Mouse (Mus musculus) hematopoietic stem cell, adult 5-6 weeks (primary cell): ENCODE results near the gene Agap1. TPM values are rescaled to one million over a fixed set of nuclear protein-coding genes. Genes with fewer than 3 reads are reported as not detected.
A peak's percentile ranks its signal among the peaks of the same experiment; 100 is the strongest.

Experiments used
- ATAC-seq, 2 experiments: fragments of 125-278 bp in 1 of 2; replicated peaks in 1 of 2; 2 replicates each; pipeline ENCODE4 v1.8.0; 2016 to 2017; ENCODE audit warnings: inconsistent platforms in 2 of 2, mild to moderate bottlenecking in 2 of 2, moderate number of reproducible peaks in 2 of 2, low read depth in 1 of 2, moderate TSS enrichment in 1 of 2; ENCODE audit not compliant: low FRiP score in 2 of 2, poor library complexity in 2 of 2, severe bottlenecking in 2 of 2, insufficient read depth in 1 of 2, low TSS enrichment in 1 of 2
- total RNA-seq: library from RNA; stranded (forward); fragments of 172-1452, 232-1000 nt; gene quantifications from 2 replicates; pipeline ENCODE4 v1.2.3, GENCODE M21; 2017

Gene Agap1
- total RNA-seq, 1 experiment from 2014 or later, result 8.4 TPM

DNA sequence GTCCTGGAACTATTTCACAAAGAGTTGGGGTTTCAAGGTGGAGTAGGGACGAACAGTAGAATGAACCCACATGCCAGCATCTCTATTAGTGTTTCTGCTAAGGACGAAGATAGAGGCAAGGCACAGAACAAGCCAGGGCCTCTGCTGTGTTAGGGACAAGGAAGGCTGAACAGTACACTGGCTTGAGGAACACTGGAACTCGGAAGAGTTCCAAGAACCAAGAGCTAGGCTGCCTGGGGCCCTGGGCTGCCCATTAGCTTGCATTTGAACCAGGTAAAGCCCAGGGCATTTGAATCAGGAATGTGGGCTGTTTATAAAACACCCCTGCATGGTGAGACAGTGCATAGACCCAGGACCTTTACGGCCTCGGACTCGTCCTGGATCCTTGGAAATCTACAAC lies 940 bp upstream of the Agap1 start:
- no peak for ATAC-seq

DNA sequence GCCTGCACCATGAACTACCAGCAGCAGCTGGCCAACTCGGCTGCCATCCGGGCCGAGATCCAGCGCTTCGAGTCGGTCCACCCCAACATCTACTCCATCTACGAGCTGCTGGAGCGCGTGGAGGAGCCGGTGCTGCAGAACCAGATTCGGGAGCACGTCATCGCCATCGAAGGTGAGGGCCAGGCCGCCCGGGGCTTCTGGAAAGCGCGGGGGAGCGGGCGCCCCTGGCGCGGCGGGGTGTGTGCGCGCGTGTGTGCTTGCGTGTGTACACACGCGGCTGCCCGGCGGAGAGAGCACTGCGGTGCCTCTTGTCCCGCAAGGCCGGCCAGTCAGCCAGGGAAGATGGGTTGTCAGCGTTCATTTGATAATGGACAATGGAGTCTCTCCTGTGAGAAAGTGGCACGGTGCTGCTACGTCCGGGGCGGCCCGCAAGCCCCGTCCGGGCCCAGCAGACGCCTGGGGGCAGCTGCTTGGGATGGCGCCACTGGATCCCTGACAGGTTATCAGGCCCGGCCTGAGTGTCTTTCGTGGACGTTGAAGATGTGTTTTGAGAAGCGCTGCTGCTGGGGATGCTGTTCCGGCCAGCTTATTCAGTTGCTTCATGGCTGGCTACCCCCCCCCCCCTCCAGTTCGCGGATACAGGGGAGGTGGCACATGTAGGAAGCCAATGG lies 950 bp downstream of the Agap1 start:
- peak in 1 of 2 experiments; percentile 11; a peak in 1 of 4 replicates for ATAC-seq

DNA sequence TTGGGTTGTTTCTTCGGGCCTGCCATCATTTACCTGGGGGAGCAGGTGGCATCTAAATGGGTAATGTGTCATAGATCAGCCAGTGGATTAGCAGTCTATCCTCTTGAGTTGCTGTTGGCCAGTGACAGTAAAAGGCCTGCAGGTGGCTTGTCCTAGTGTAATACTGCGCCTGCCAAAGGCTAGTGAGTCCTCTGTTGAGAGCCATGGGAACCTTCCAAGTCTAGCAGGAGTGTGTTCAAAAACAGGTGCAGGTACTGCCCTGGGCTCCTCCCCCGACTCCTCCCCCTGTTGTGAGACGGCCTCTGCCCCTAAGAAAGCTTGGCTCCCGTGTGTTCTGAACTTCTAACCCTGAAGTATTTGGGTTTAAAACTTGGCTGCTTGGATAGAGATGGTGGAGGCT lies 1.9 kb downstream of the Agap1 start:
- no peak for ATAC-seq

DNA sequence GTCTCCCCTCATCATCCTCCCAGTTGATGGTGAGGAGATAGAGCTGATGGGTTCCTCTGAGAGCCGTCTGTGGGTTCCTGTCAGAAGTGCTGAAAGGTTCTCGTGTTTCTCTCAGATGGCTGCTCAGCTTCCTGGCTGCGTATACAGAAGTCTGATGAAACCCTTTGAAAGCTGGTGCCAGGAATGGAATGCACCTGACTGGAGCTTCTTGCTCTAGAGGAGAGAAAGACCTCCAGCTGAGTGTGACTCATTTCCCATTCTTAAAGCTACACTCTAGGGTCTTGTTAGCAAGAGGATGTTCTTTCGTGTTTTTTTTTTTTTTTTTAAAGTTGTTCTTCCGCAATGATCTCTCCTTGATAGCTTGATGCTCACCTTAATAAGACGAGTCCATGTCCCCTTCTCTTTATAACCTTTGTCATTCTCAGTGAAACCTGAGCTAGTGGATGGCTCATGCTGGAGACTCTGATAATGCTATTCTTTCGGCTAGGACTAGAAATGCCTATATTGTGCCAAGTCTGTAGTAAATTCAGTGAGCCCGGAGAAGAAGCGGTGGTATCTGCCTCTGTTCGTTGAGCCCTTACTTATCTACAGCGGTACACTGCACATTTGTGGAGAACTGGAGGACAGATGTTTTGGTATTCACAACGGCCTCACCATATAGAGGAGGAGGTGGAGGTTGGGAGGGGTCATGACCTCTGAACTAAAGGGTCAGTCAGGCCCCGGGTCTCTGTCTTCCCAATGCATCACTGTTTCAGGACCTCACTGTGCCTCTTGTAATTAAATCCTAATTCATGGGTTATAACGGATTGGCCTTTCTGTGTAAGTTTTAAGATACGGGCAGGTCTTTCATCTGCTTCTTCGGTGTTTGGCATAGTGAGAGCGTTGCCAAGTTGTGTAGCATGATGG lies 2.8 kb downstream of the Agap1 start:
- no peak for ATAC-seq

DNA sequence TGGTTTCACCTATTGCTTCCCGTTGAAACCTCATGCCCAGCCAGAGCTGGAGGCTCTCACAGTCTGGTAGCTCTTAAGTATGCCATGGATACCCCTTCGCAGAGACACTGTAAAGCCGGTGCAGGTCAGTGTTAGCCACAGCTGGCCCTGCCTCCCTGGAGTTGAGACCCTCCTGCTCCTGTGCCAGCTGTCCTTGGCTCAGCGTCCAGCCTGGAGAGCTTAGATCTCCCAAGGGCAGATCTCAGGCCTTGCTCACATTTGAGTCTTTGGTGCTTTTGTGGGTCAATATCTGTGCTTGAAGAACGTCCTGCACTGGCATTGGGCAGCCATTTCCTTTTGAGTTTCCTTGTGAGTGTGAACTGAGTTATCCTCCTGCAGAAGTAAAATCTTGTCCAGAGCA lies 7.3 kb downstream of the Agap1 start:
- no peak for ATAC-seq

DNA sequence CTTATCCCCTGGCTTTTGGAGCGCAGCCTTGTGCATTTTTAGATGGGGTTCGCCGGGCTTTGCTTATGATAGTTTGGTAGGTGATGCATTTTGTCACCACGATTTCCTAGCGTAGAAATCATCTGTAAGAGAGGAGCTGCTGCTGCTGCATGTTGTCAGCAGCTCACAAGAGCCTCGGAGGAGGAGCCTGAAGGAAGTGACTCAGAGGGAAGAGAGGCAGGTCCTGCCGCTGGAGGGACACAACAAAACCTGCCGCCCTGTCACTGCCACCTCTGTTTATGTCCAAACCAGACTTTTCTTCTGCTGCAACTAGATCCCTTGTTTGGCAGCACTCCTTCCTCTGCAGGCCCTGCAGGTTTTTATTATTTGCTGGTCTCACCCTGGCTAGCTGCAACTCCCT lies 8.5 kb downstream of the Agap1 start:
- ATAC-seq, result peak; percentile 39 to 52; a peak in 1 of 4 replicates

DNA sequence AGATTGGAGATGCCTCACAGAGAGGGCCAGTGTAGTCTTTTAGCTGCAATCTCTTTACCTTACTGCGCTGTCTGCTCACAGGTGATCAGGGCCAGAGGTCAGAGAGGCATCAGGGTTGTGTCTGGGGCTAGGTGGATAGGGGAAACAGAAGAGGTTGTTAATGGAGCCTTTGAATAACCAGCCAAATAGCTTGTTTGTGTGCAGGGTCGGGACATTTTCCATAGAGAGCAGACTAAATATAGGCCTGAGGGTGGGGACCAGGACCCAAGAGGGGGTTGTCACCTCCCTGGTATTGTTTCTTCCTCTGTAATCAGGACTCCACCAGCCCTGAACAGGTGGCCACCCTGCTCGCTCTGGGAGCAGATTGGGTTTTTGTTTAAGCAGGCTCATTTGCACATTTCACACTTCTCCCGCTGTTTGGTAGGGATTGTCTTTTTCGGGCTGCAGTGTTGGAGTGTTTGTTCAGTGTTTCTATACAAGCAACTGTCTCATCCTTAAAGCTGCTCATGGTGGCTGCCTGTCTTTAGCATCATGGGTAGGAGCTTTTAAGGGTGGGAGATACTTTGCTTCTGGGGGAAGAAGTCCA lies 10.9 kb downstream of the Agap1 start:
- no peak for ATAC-seq

DNA sequence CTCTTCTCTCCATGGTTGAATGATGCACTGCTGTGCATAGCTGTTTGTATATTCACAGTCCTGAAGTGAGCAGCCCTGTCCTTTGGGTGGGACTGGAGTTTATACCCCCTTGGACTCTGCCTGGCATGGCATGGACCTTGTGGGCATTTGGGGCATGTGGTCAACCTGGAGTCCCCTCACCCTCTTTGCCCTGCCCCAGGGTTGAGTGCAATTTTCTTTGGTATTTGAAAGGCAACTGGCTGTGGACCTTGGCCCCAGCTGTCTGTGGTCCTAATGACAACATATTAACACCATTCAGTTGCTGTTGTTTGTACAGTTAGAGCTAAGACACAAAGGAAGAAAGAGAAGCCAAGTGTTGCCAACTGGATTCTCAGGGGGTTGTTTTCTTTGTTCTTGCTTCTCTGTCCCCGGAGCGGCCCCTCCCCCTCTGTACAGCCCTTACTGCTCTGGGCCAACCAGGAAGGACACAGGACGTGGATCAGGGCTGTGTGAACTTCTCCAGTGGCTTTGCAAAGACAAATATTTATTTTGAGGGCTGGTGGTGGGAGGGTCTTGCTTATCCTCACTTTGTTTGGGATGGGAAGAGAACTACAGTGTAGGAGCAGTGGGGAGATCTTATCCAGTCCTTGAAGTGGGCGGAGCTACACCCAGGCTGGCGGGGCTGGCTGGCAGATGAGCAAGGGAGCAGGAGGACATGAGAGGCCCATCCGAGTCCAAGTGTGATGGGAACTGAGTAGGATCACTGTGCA lies 12.9 kb downstream of the Agap1 start:
- ATAC-seq, result no peak

DNA sequence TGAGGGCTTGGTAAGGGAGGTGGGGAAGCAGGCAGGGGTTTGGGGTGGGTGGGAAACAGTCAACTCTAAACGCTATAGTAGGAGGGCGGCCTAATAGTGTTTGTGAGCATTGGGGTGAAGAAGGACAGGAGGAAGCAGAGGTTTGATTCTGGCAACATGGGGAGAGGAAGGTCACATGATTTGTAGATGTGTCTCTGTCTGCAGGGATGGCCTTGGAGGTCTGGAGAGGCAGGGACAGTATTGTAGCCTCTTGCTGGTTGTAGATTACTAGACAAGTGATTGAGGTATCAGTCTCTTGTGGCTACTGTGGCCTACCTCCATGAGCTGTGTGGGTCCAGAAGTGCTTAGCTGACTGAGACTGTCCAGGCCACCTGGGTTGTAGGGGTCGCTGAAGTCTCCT lies 13.5 kb downstream of the Agap1 start:
- ATAC-seq, result no peak

DNA sequence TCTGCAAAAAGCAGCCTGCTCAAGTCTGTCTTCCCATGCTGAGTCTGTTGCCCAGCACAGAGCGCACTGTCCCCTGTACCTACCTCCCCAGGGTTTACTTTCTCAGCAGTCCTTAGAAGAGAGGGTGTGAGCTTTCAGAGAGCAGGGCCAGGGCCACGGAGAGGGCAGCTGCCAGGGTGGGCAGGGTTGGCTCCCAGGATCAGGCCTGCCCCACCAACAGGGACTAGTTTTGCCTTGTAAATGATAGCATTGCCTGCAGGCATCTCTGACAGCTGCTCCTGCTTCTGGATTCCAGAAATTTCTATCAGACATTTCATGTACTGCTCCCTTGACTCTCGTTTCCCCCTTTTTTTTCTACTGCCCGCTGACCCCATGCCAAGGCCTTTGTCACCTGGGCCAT lies 16.8 kb downstream of the Agap1 start:
- ATAC-seq, result 0 out of 4 replicates have a peak, but pooled peaks of 1 of the 2 experiments have one; percentile 14

DNA sequence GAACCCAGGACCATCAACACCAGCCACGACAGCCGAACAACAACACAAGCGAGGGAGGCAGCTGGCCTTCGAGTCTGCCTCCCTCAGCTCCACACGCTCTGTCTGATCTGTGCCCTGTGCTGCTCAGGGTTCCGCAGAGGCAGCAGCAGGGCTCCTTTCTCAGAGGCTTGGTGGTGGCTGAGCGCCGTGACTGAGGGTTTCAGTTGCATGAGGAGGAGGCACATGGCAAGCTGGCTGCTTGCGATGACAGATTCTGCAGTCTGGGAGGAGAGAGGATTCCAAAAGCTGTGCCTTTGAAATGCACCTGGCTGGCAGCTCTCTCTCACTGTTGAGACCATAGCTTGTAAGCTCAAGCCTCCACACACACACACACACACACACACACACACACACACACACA lies 17.3 kb downstream of the Agap1 start:
- ATAC-seq, result no peak

DNA sequence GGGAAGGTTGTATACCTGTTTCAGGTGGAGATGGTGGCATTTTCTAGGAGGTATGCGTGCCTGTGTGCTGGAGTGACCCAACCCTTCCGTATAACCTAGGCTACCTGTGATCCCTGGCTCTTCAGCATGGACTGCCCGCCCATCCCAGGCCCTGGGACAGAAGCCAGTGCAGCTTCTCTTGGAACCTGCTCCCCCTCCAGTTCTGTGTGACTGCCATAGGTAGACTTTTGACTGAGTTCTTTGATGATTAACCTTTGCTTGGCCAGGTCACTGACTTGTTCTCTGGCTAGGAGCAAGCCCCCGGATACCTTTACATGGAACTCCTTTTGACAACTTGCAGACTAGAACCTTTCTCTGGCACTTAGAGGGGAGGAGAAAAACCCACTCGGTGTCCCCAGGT lies 19.3 kb downstream of the Agap1 start:
- ATAC-seq, result no peak

DNA sequence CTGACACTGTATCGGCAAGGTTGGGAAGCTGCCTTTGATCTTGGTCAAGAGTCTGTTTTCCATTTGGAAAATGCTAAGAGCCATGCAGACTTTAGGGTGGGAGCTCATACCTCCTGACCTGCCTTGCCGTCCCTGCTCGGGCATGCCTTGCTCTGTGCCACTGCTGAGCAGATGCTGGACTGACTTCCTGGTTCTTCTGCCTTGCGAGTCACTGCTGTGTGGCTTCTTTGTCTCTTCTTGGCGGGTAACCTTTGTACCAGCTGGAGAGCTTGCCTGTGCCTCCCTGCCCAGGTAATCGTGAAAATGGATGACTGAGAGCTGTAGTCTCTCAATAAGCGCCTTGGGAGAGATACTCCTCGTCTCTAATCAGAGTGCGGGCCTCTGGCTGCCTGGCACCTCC lies 20.2 kb downstream of the Agap1 start:
- no peak for ATAC-seq

DNA sequence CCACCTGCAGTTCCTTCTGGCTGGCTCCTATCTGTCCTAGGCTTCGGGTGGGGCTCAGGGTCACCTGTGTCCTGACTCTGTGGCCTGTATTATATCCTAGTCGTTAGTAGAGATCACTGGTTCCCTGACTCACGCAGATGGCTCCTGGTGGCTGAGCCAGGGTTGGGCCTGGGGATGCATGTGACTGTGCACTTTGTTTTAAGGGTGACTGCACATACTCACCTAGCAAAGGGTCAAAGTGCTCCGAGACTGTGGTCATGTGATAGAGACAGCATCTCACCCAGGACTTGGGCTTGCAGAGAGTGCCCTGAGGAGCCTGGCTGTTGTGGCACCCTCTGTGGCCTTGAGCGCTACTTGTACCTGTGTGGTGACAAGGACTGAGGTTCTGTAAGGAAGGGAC lies 22.4 kb downstream of the Agap1 start:
- ATAC-seq, result no peak

DNA sequence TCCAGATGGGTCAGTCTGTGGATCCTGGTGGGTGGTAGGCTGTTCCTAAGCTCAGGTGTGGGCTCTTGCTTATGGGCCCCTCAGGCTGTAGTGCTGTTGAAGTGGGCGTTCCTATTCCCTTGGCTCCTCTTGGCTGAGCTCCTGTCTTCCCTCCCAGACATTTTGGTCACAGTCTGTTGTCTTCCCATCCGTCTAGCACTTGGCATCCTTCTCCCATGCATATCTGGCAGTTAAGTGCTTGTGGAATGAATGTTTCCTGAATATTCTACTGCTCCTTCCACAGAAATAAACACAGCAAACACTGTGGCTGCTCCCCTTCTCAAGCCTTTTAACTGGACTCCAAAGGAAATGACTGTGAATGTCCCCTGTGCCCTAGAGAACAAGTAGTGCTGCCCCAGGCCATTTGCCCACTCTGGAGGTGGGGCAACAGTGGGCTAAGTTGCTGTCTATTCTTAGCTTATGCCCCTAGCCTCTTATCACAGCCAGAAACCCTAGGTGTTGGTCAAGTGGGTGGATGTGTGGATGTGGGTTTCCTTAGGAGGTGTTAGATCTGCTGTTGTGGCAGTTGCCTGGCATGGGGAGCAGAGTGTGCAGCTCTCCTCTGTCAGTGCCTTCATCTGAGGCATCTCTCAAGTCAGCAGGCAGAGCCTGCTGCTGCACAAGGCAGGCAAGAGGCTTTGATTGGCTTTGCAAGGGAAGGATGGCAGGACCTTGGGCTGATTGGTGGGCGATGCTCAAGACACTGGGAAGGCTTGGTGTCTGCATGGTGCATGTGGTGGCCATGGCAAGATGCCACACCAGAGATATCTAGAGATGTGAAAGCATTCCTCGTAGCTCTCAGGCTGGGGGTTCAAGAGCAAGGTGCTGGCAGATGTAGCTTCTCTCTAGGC lies 24.2 kb downstream of the Agap1 start:
- ATAC-seq, result no peak

DNA sequence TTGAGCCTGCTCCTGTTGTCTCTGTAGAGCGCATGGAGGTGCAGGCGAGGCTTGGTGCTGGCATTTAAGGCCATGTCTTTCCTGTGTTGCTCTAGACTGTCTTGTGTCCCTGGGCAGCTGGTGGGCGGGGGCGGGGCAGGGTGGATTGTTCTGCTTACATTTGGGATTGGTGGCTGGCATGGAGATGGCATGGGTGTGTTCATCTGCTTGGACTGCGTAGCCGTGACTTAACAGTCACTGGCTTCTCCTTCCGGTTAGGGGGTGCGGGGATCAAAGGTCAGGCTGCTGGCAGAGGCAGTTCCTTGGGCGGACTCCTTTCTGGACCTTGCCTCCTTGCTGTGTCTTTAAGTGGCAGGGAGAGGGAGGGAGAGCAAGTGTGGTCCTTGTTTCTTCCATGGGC lies 26.5 kb downstream of the Agap1 start:
- no peak for ATAC-seq

DNA sequence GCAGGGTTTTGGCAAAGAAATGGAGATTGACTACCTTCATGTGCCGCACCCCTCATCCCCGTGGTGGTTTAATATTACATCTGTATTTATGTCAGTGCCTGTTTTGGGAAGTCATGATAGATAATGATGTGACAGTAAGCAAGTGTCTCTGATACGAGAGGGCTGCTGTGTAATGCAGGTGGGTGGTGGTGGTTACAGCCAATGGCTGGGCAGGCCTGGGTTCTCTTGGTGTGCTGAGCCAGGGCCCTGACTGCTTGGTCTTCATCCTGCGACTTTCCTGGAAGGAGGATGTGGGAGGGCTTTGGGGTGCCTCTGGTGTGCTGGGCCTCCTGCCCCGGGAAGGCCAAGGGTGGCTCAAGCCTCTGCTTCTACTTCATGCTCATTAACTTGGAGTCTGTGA lies 28.2 kb downstream of the Agap1 start:
- no peak; a peak in 1 of 4 replicates for ATAC-seq
